Mouse (Mus musculus) CD4-positive, CD25-positive, alpha-beta regulatory T cell, adult 2 months (primary cell): Measurements from ENCODE around the gene Serpina3n.
"Not testable (repeated sequence)": the region's sequence is repeated elsewhere in the genome, so short reads cannot be mapped to it uniquely, and the experiment has no call there.

ENCODE experiments used
- DNase-seq: peaks from one replicate; pipeline ENCODE4 v3.0.0-alpha.2; 2012; ENCODE audit warnings: low read depth, low spot score

The Serpina3n gene

DNA sequence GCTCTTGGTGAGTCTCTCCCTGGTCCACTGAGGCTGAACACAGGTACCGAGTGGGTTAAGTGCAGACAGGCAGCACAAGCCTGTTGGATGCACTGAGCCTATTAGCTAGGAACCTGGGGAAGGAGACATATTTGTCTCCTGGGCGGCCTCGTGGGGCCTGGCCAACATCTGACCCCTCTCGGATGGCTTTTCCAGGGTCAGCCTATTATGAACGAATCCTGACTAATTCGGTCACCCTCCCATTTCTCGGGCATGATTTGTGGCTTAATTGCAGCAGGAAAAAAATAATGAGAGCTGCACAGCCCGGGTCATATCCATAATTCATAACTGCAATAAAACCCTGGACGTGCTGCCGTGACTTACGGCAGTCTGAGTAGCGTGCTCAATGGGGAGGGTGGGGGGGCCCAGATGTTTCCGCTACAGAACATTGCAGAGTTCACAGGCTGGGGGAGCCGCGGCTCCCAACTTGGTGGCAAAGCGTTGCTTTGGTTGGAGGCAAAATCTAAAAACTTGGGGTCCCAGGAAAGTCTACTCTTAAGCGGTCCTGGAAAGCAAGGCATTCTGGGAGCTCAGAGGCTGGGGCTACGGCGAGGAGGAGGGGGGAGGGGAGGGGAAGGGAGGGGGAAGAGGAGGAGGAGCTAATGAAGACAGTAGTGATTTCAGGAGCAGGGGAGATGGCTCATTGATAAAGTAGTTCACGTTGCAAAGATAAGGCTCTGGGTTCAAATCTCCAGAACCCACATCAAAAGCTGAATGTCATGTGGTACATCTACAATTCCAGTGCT lies 27.6 kb downstream of the Serpina3n start:
- DNase-seq: no peak

DNA sequence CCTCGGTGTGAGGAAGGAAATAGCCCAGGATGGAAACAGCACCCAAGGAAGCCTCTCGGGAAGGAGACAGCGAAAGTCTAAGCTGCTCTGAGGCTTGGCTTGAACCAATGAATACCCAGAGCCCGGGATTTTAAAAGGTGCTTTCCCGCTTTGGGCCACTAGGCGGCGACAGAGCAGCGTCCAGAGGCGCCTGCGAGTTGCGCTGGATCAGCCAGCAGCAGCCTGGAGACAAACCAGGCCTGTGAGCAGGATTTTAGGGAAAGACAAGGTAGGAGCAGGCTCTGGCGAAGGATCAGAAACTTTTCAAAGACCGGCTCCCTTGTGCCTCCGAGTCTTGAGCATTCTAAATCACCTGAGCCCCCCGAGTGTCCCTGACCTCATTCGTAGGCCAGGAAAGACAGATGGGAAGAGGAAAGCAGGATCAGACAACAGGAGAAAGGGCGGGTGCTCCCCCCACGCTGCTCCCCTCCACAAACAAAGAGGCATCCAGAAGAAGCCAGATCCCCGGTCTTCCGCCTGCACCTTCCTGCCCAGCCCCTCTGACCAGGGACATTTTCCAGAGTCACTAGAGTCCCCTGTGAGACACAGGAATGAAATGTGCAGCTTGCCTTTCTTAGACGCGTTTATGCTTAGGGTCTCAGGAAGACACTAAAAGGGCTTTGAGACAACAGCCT lies 33.7 kb downstream of the Serpina3n start:
- peak; percentile 48 for DNase-seq

DNA sequence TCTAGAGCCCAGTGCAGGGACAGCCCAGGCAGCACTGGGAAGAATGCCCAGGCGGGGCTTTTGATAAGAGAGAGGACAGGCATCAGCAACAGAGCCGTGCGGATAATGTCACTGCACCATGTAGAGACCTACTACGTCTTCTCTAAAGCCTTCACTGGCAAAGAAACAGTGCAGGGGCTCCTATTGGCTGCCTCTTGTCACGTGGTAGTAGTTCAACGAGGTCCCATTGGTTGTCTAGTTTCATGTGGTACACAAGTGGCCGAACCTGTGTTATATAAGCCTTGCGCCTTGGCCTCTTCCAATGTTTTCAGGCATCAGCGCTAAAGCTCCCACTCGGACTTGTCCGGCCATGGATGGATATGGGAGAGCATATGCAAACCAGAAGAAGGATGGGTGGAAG lies 37.2 kb downstream of the Serpina3n start:
- no peak for DNase-seq

DNA sequence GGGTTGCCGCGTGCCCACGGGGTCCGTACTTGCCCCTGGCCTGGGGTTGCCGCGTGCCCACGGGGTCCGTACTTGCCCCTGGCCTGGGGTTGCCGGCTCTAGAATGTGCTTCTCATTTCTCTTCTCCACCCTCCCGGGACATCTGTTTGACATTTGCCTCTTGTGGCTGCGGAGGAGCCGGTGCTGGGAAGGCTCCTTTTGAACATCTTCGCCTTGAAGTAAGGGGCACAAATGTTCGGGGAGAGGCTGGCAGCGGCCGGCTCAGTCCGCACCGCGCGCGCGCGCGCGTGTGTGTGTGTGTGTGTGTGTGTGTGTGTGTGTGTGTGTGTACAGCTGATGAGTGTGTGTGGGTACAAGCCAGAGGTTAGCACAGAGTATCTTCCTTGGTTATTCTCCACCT lies 40.5 kb downstream of the Serpina3n start:
- not testable (repeated sequence) for DNase-seq

DNA sequence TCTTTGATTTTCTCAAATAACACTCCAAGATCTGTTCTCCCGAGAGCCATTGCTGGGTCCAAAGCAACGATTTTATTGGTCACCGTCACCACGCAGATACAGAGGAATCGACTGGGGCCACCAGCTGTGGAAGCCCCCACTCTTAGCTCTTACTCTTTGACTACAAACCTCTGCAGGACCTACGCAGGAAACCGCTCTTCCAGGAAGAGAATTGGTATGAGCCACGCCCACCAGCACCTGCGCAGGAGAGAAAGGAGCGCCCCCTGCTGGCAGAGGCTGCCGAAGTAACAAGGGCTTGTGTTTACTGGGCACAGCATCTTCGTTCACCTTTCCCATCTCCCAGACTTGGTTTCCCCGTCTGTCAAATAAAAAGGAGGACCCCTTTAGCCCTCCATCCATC lies 41.6 kb downstream of the Serpina3n start:
- DNase-seq: peak; percentile 52

DNA sequence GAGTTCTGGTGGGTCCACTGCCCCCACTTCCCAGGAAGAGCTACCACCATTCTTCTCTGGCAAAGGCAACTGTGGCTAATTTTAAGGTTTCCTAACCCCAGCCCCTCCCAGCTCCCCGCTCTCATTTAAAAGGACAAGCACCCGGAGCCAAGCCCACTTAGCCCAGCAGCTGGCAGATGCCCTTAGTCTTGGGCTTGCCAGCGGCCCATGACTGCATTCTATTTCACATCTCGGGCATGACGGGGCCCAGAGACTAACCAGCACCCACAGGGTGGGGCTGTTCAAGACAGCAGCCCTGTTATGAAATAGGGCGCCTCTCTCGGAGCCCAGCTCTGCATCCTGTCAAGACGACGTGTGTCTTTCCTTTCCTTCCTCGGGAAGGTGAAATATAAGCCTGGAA lies 43.7 kb downstream of the Serpina3n start:
- no peak for DNase-seq

DNA sequence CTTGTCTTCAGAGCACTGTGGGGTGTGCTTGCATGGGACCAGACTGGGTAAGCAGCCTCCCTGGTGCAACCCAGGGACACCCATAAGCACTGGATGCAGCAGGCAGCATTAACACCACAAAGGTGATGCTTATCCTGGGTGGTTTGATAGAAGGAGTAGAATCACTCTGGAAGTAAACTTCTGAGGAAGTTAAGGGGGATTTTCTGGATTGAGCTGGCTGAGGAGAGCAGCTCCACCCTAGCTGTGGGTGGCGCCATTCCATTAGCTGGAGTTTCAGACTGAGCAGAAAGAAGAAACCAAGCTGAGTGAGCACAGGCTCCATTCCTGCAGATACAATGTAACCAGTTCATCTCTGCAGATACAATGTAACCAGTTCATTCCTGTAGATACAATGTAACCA lies 46.5 kb downstream of the Serpina3n start:
- no peak for DNase-seq

DNA sequence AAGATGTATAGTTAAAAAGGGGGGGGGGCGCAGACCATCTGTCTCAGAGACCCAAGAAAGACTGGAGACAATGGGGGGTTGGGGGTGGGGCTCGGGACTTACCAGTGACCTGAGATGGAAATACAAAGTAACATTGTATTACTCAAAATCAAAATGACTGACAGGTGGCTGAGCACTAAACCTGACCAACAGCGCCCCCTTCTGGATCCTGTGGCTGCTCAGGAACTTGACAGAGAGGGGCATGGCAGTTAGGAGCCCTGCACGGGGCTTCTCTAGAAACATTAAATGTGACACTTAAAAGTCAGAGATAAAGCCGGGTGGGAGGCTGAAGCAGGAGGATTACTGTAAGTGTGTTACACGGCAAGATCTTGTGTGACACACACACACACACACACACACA lies 52.8 kb downstream of the Serpina3n start:
- DNase-seq: no peak

DNA sequence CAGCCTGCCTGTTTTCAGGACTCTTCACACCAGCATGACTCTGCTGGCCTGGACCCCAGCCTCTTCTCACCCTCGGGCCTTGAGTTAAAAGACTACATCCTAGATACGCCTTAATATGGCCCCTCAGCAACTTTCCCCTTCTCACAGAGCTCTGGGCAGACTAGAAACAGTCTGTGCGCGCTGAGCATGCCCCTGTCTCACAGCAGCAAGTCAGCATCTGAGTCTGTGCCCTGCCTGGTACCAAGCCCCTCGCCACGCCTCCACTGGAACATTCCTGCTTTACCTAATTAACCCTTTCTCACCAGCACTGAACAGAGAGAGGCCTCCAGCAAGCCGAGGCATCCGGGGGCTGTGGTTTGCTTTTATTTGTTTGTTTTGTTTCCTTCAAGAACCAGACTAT lies 54.8 kb downstream of the Serpina3n start:
- DNase-seq: no peak
